Mouse (Mus musculus): ENCODE measurements around the gene Sorcs1.

DNA sequence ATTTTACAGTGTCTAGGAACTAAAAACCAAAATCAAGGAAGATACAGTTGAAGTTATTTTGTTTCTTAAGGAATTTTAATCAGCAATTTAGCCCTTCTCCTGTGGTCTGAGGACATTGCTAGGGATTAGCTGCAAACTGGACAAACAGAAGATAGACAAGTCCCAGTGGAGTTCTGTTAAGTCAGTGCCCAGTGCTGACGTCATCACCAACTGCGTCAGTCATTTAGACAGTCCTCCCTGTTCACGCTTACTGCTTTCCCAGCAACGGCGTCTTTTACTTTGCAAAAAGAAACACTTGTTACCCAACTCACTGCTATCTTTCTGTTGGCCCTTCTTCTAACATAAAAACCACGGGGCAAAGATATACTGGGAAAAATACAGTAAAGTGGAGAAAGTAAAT lies 40.3 kb downstream of the Sorcs1 start:
- TF ChIP-seq GATA1 (IDR thresholded peaks at IDR 0.05; ENCODE audit: low read length) = no peak
- TF ChIP-seq TAL1 (IDR thresholded peaks at IDR 0.05; ENCODE audit: low read length) = no peak

Measured in erythroblast, embryonic 14.5 days (primary cell).